Mouse (Mus musculus): ENCODE data around the gene Smpdl3a. TPM values are rescaled to one million over a fixed set of nuclear protein-coding genes. Genes with fewer than 3 reads are reported as not detected.

The Smpdl3a gene
- polyA plus RNA-seq, 1 experiment from 2014 or later: 10.8 TPM

DNA sequence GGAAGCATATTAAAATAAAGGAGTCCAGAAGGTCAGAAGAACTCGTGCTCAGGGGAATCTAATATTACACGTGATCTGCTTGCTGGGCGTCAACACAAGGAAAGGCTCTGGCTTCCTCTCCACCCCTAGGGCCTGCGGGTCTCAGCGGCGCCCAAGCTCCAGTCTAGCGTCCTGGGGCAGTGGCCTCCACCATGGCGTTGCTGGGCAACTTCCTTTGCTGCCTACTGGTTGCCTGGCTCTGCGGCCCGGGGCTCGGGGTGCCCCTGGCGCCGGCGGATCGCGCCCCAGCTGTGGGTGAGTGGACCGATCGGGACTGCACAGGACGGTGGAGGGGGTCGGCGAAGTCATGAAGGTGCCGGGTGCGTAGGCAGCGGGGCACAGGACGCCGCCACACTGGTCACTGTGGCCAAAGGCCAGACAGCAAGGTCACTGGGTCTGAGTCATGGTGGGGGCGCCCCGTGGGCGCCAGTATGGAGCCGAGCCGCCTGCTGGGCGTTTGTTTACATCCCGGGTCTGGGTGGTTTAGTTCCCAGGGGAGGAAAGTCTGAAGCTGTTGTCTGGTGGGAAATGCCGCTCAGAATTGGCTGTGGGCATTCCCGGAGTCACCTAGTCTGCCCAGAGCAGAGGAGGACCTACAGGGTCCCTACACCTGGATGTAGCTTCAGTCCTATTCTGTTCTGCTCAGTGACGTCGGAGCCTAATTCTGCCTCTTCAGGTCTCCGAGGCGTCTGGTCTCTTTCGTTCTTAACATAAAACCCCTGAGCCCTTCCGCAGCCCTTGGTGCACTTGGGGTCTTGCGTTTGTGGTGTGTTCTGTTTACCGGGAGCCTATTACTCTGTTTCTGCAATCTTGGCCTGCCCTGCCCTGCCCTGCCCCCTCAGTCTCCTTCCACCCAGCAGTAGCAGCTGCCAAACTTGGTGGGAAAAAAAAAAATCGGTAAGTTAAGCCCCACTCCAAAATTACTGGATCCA lies 641 bp downstream of the Smpdl3a start:
- WGBS: 1% methylated on average over 44 of the region's 44 CpGs
- H3K27me3 ChIP-seq (ENCODE audit: insufficient read depth, poor library complexity, severe bottlenecking): no peaks in the 10 kb centered on the region
- H3K9me3 ChIP-seq: peaks cover 15% of the 10 kb centered on the region
- peak overlapping the region; percentile 90 for H3K27ac ChIP-seq
- DNase-seq (ENCODE audit: low spot score): peak; percentile 55
- peak overlapping the region; percentile 62 for H3K4me3 ChIP-seq
- peaks cover 33% of the 10 kb centered on the region for H3K36me3 ChIP-seq
- peaks cover 23% of the 10 kb centered on the region for H3K4me1 ChIP-seq (replicated peaks)

DNA sequence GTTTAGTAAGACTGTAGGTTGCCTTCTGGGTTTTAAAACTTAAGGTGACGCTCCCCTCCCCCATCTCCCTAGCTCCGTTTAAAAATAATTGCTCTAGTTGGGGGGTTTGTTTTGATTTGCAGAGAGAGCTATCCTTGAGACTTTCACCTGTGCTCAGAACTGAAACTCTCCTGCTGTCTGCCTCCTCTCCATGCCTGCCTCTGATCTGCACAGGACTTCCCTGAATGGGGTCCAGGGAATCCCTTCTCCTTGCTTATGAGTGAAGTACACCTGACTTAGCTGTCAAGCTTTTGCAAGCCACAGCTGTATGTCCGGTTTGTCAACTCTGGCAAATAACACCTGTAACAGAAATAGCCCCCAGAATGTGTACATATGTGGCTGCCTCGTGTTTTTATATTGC lies 1.4 kb downstream of the Smpdl3a start:
- 43% methylated on average over 4 of the region's 4 CpGs for WGBS
- Histone ChIP-seq H3K4me3 (peak overlapping the region; percentile 62), H3K9me3 (peaks cover 15% of the 10 kb centered on the region), H3K36me3 (peaks cover 25% of the 10 kb centered on the region), H3K27ac (peak overlapping the region; percentile 90; the same call in 1 of the 2 replicates), H3K27me3 (ENCODE audit: insufficient read depth, poor library complexity, severe bottlenecking) (no peaks in the 10 kb centered on the region), H3K4me1 (replicated peaks) (peaks cover 23% of the 10 kb centered on the region)
- DNase-seq (ENCODE audit: low spot score): no peak

DNA sequence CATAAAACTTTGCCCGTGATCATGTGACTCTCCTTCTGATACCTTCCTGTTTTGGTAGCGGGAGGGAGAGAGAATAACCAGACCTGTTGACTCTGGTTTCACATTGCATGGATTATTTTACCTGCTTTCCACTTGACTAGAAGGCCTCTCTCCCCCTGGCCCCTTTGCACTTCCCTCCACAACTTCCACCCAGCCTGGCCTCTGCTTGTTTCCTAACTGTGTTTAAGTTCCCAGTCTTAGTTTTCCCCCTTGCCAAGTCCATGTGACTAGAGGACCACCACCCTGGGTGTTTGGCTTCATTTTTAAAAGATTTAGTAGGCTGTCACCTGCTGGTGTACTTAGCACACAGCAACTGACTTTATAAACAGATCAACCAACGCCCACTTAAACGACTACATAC lies 1.9 kb downstream of the Smpdl3a start:
- peak; percentile 23 for DNase-seq (ENCODE audit: low spot score)
- peaks cover 15% of the 10 kb centered on the region for H3K9me3 ChIP-seq
- 65% methylated on average over 4 of the region's 4 CpGs for WGBS
- H3K36me3 ChIP-seq: peaks cover 23% of the 10 kb centered on the region
- peaks cover 23% of the 10 kb centered on the region for H3K4me1 ChIP-seq (replicated peaks)
- no peaks in the 10 kb centered on the region for H3K27me3 ChIP-seq (ENCODE audit: insufficient read depth, poor library complexity, severe bottlenecking)
- no peak overlapping the region for H3K4me3 ChIP-seq
- no peak overlapping the region for H3K27ac ChIP-seq

DNA sequence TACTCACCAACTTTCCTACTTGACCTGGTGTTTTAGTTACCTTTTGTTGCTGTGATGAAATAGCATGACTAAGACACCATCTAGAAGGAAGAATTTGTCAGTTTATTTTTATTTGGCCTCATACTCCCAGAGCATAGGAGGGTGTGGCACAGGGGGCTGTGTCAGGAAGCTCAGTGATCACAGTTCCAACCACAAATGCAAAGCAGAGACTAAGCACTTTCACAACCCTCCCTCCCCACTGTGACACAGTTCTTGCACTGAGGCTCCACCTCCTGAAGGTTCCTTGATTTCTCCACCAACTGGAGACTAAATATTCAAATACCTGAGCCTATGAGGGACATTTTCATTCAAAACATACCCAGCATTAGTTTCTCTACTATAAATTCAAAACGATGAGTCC lies 5.4 kb downstream of the Smpdl3a start:
- 95% methylated on average over 1 of the region's 1 CpGs for WGBS
- H3K4me3 ChIP-seq: no peak overlapping the region
- H3K27ac ChIP-seq: no peak overlapping the region
- no peaks in the 10 kb centered on the region for H3K27me3 ChIP-seq (ENCODE audit: insufficient read depth, poor library complexity, severe bottlenecking)
- H3K4me1 ChIP-seq (replicated peaks): peaks cover 17% of the 10 kb centered on the region
- peaks cover 19% of the 10 kb centered on the region for H3K36me3 ChIP-seq
- no peak for DNase-seq (ENCODE audit: low spot score)
- no peaks in the 10 kb centered on the region for H3K9me3 ChIP-seq

DNA sequence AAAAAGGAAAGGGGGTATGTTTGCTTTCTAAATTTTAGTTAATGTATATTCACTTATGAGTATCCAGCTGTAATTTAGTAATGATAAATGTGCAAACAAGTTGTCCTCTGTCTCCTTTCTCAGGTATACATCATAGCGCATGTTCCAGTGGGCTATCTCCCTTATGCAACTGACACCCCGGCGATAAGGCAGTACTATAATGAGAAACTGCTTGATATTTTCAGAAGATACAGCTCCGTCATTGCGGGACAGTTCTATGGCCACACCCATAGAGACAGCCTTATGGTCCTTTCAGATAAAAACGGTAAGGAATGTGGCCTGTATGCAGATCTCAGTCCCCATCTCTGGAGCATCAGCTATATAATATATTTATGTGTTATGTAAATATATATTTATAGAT lies 13.6 kb downstream of the Smpdl3a start:
- no peaks in the 10 kb centered on the region for H3K4me1 ChIP-seq (replicated peaks)
- peaks cover 51% of the 10 kb centered on the region for H3K36me3 ChIP-seq
- no peaks in the 10 kb centered on the region for H3K27me3 ChIP-seq (ENCODE audit: insufficient read depth, poor library complexity, severe bottlenecking)
- 92% methylated on average over 6 of the region's 6 CpGs for WGBS
- DNase-seq (ENCODE audit: low spot score): no peak
- H3K9me3 ChIP-seq: no peaks in the 10 kb centered on the region
- no peak overlapping the region for H3K4me3 ChIP-seq
- H3K27ac ChIP-seq: no peak overlapping the region

DNA sequence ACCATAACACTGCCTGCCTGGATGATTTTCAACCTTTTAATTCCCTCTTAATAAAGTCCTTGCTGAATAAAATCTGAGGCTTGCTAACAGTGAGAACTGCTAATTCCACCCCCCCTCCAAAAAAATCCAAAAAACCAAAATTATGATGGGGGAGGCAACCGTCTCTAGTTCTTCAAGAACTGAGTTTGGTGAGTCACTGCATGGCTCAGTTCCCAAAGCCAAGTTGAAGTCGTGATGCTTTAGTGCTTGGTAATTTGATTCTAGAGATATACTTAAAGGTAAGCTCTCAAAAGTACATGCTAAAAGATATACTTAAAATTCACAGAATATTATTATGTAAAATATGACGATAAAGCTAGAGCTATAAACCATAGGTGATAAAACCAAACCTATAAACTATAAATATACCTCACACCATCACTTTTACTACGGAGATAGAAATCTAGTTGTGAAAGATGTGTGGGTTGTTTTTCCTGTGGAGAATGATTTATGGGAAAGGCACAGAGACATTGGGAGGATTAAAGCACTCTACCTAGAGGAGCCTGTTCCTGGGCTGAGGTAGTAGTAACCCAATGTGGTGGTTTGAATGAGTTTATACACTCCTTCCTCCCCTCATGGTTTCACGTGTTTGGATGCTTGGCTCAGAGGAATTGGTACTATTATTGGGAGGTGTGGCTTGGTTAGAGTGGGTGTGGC lies 18.2 kb downstream of the Smpdl3a start:
- no peak for DNase-seq (ENCODE audit: low spot score)
- H3K4me1 ChIP-seq (replicated peaks): peaks cover 11% of the 10 kb centered on the region; the same call in 1 of the 2 replicates
- 0 out of 2 replicates have a peak, but pooled peaks cover 3% of the 10 kb centered on the region for H3K27me3 ChIP-seq (ENCODE audit: insufficient read depth, poor library complexity, severe bottlenecking)
- peaks cover 24% of the 10 kb centered on the region for H3K36me3 ChIP-seq
- no peaks in the 10 kb centered on the region for H3K9me3 ChIP-seq
- H3K4me3 ChIP-seq: no peak overlapping the region
- WGBS: 90% methylated on average over 5 of the region's 5 CpGs
- H3K27ac ChIP-seq: no peak overlapping the region

DNA sequence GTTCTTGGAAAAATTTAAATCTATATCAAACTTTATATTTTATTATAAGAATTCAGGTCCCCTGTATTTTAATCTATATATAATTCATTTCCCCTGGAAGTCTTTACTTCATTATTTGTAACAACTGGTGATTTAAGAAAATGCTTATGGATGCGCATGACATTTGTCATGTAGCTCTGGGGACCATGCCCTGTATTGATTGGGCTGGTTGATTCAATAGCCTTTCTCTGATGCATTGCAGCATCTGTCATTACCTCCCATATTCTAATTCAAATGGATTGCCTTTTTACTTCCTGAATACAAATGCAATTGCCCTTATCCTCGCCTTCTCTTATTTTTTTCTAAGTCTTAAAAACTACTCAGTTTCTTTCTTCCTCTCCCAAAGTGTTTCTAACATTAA lies 20.2 kb downstream of the Smpdl3a start:
- no peak for DNase-seq (ENCODE audit: low spot score)
- H3K36me3 ChIP-seq: peaks cover 15% of the 10 kb centered on the region
- peaks cover 11% of the 10 kb centered on the region; the same call in 1 of the 2 replicates for H3K4me1 ChIP-seq (replicated peaks)
- H3K9me3 ChIP-seq: no peaks in the 10 kb centered on the region
- 58% methylated on average over 2 of the region's 2 CpGs for WGBS
- H3K4me3 ChIP-seq: no peak overlapping the region
- H3K27ac ChIP-seq: no peak overlapping the region
- peaks cover 8% of the 10 kb centered on the region for H3K27me3 ChIP-seq (ENCODE audit: insufficient read depth, poor library complexity, severe bottlenecking)

DNA sequence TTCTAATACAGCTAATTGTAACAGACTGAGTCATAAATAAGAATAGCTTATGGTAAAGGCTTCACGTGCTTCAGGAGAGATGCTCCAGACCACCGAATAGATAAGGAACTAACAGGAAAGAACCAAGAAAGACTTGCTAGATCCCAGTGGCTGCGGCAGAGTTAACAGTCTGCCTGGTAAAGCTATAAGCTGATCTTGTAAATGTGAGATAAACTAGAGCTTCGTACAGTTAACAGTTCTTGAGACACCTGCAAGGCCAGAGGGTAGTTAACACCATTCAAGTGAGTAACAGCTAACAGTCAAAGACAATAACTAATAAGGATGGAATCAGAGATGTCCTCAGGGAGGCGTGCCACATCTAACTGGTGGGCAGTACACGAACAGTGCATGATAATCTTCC lies 21.7 kb downstream of the Smpdl3a start:
- Histone ChIP-seq H3K36me3 (peaks cover 7% of the 10 kb centered on the region), H3K27me3 (ENCODE audit: insufficient read depth, poor library complexity, severe bottlenecking) (peaks cover 24% of the 10 kb centered on the region)
- DNase-seq (ENCODE audit: low spot score): no peak

DNA sequence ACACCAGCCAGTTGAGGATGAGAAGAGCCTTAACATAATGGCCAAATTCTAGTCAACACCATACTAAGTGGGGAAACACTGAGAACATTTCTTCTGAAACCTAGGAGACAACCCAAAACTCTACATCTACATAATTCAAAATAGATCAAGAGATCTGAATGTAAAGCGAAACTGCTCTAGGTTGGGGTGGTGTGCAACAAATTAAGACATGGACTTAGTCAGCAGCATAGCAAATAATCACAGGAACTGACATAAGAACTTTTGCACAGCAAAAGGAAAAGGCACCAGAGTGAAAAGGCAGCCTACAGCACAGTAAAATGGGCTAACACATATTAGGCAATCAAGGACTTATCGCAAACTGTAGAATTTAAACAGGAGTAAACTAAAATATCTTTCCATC lies 25.1 kb downstream of the Smpdl3a start:
- no peak overlapping the region for H3K4me3 ChIP-seq
- 94% methylated on average over 2 of the region's 2 CpGs for WGBS
- H3K27me3 ChIP-seq (ENCODE audit: insufficient read depth, poor library complexity, severe bottlenecking): peaks cover 29% of the 10 kb centered on the region
- H3K9me3 ChIP-seq: no peaks in the 10 kb centered on the region
- H3K36me3 ChIP-seq: no peaks in the 10 kb centered on the region
- H3K4me1 ChIP-seq (replicated peaks): peaks cover 25% of the 10 kb centered on the region
- DNase-seq (ENCODE audit: low spot score): no peak
- H3K27ac ChIP-seq: no peak overlapping the region

More for the DNA sequence above, 21.7 kb downstream of the Smpdl3a start:
- 82% methylated on average over 6 of the region's 6 CpGs for WGBS
- Histone ChIP-seq H3K27ac (no peak overlapping the region), H3K4me1 (replicated peaks) (peaks cover 11% of the 10 kb centered on the region; the same call in 1 of the 2 replicates), H3K4me3 (no peak overlapping the region), H3K9me3 (no peaks in the 10 kb centered on the region)

DNA sequence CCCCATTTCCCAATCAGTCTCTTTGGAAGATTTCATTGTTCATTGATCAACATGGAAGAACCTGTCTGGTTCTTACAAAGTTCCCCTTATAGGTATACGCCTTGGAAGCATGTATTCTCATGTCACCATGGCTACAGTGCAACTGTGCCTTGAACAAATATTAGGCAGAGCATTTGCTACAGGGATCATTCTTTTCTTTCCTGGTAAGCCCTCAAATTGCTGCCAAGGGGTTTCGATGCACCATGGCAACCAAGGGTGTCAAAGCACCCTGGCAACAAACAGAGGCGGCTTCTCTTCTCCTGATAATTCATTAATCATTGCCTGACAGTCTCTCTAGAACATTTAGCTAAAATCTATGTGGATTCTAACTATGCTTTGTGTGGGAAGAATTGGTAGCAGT lies 28.3 kb downstream of the Smpdl3a start:
- no peaks in the 10 kb centered on the region for H3K9me3 ChIP-seq
- peaks cover 14% of the 10 kb centered on the region for H3K4me1 ChIP-seq (replicated peaks)
- peak; percentile 83 for DNase-seq (ENCODE audit: low spot score)
- H3K36me3 ChIP-seq: no peaks in the 10 kb centered on the region
- H3K4me3 ChIP-seq: no peak overlapping the region
- H3K27ac ChIP-seq: peak overlapping the region; percentile 4; the same call in 1 of the 2 replicates
- 25% methylated on average over 3 of the region's 3 CpGs for WGBS
- H3K27me3 ChIP-seq (ENCODE audit: insufficient read depth, poor library complexity, severe bottlenecking): peaks cover 51% of the 10 kb centered on the region

DNA sequence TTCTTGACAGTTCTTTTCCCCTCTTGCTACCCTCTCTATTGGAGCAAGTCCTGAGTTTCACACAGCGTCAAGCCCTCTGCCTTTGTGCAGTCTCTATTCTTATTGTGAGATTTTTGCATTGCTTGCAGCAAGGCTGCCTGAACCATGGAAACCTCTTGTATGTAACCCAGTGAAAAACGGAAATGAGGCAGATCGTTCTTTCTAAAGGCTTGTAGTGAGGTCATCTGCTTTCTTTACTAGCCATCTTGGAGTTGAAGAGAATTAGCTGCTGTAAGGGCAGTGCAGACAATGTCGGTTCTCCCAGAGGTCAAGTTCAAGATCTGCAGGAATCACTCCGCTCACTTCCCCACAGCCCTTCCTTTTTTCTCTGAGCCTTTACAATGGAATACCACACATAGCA lies 34.5 kb downstream of the Smpdl3a start:
- Histone ChIP-seq H3K4me3 (no peak overlapping the region), H3K27ac (no peak overlapping the region), H3K9me3 (no peaks in the 10 kb centered on the region), H3K36me3 (no peaks in the 10 kb centered on the region), H3K4me1 (replicated peaks) (peaks cover 24% of the 10 kb centered on the region), H3K27me3 (ENCODE audit: insufficient read depth, poor library complexity, severe bottlenecking) (peaks cover 60% of the 10 kb centered on the region)
- peak; percentile 39 for DNase-seq (ENCODE audit: low spot score)
- 28% methylated on average over 5 of the region's 5 CpGs for WGBS

DNA sequence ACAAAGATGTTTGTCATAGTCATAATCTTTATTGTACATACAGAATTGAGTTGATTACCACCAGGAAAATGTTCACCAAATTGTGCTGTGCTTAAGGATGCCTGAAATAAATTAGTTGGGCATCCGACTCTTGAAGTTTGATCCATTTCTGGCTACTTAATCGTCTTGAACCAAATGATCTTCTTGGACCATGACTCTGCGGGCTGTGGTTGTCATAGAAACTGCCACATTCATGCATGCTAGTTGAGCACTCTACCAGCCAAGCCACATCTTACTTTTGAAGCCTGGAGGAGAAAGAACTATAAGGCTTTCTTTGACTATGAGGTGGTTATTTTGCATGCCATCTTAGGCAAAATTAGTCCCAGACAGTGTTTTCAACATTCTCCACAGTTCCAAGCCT lies 35.5 kb downstream of the Smpdl3a start:
- H3K4me1 ChIP-seq (replicated peaks): peaks cover 24% of the 10 kb centered on the region
- H3K4me3 ChIP-seq: no peak overlapping the region
- peaks cover 58% of the 10 kb centered on the region for H3K27me3 ChIP-seq (ENCODE audit: insufficient read depth, poor library complexity, severe bottlenecking)
- H3K27ac ChIP-seq: no peak overlapping the region
- WGBS: 69% methylated on average over 3 of the region's 3 CpGs
- H3K9me3 ChIP-seq: no peaks in the 10 kb centered on the region
- no peak for DNase-seq (ENCODE audit: low spot score)
- no peaks in the 10 kb centered on the region for H3K36me3 ChIP-seq

DNA sequence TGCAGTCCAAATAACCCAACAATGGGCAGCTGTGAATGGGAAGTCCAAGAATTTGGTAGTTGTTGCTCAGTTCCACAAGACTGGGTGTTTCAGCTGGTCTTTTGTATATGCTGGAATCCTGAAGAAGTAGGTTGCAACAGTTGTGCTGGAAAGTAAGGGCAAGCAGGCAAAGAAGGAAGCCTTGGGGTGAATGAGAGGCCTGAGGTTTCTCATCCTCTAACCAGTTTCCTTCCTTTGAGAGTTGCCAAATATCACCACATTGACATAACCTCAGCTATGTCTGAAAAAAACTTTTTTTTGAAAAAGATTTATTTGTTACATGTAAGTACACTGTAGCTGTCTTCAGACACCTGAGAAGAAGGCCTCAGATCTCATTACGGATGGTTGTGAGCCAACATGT lies 41.0 kb downstream of the Smpdl3a start:
- no peak for DNase-seq (ENCODE audit: low spot score)
- Histone ChIP-seq H3K36me3 (no peaks in the 10 kb centered on the region), H3K4me1 (replicated peaks) (no peaks in the 10 kb centered on the region), H3K27me3 (ENCODE audit: insufficient read depth, poor library complexity, severe bottlenecking) (peaks cover 27% of the 10 kb centered on the region), H3K9me3 (no peaks in the 10 kb centered on the region), H3K4me3 (no peak overlapping the region), H3K27ac (no peak overlapping the region)
- 92% methylated on average over 1 of the region's 1 CpGs for WGBS

Data from hindbrain, embryonic 10.5 days (tissue).